Mouse (Mus musculus): Measurements from ENCODE around the gene Olfr393.

Gene Olfr393

GRCm38 (mm10) chr11:73851354-73851753 lies at the start of gene Olfr393:
TSS of gene Olfr393 (minus strand) at chr11:73851454.
- DNase-seq (ENCODE audit: low read depth) = no peak

GRCm38 (mm10) chr11:73890671-73891070 lies 39.4 kb upstream of the Olfr393 start, which contains the start of gene Olfr394:
TSS of gene Olfr394 (minus strand) at chr11:73890771.
- no peak for DNase-seq (ENCODE audit: low read depth)

- no peak for DNase-seq (ENCODE audit: low read depth)
Measured at GRCm38 (mm10) chr11:73816949-73817348, 34.3 kb downstream of the Olfr393 start, which contains the start of gene Olfr392. TSS of gene Olfr392 (minus strand) at chr11:73817049.

GRCm38 (mm10) chr11:73802952-73803351 lies 48.3 kb downstream of the Olfr393 start, which contains the start of gene Olfr391-ps:
TSS of gene Olfr391-ps (minus strand) at chr11:73803052.
- DNase-seq (ENCODE audit: low read depth) = no peak

All from NIH3T3 (cell line).